Mouse (Mus musculus): Measurements from ENCODE around the gene Gm9507. TPM values are rescaled to one million over a fixed set of nuclear protein-coding genes. Genes with fewer than 3 reads are reported as not detected.

The Gm9507 gene
- polyA plus RNA-seq, 2 experiments: not detected

DNA sequence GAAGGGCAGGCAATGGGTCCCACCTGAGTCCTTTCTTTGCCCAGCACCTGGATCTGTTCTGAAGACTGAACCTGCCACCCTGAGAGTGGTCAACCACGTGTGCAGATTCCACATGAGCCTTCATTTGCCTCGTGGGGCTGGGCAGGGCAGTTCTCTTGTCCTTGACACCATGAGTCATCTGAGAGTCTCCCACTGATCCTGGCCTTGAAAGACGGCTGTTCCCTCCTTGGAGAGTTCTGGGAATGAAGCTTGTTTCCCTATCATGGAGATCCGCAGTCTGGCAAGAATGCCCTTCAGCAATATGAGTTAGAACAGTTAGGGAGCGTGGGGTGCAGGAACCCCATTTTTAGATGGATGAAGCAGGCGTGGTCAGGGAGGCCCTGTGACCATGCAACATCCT is 27.4 kb upstream of the Gm9507 start:
- no peak for ATAC-seq (ENCODE audit: low FRiP score, low read depth)
- Histone ChIP-seq H3K36me3 (ENCODE audit: control insufficient read depth, insufficient read depth, low read length) (no peaks in the 10 kb centered on the region), H3K9ac (ENCODE audit: low read depth, low read length, severe bottlenecking) (no peak overlapping the region), H3K27ac (replicated peaks; ENCODE audit: low read depth, low read length) (no peak overlapping the region), H3K27me3 (ENCODE audit: control insufficient read depth, insufficient read depth, low read length) (no peaks in the 10 kb centered on the region), H3K9me3 (ENCODE audit: control insufficient read depth, low read length) (peaks cover 8% of the 10 kb centered on the region; the same call in 1 of the 2 replicates), H3K4me1 (ENCODE audit: control insufficient read depth, insufficient read depth, low read length) (no peaks in the 10 kb centered on the region), H3K4me2 (replicated peaks; ENCODE audit: low read depth, low read length, severe bottlenecking) (no peak overlapping the region), H3K4me3 (replicated peaks; ENCODE audit: low read length) (no peak overlapping the region)
- DNase-seq (ENCODE audit: low spot score): no peak
- TF ChIP-seq POLR2A (IDR thresholded peaks at IDR 0.05; ENCODE audit: borderline replicate concordance, extremely low read depth, insufficient read depth, insufficient read length): no peak
- WGBS: 69% methylated on average over 6 of the region's 6 CpGs

DNA sequence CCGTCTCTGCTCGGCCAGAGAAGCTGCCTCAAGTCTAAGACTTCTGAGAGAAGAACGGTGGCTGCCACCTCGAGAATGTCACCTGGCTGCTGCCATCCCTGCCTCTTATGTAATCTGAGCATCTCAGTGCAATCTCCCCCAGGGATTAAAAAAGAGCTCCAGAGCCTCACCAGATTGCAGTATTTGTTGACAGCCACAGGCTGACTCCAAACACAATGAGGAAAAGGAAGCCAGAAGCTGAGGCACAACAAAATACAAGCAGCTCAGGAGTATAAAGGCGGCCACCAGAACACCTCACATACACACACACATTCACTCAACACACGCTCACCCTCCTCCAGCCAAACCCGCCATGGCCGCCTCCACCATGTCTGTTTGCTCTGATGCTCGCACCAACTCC is 24.0 kb upstream of the Gm9507 start, which contains the start of gene Krtap10-10:
Krtap10-10 (plus strand) TSS at position 301 of the 400 bp plus-strand sequence.
- Histone ChIP-seq H3K9me3 (ENCODE audit: control insufficient read depth, low read length) (no peaks in the 10 kb centered on the region), H3K36me3 (ENCODE audit: control insufficient read depth, insufficient read depth, low read length) (no peaks in the 10 kb centered on the region), H3K27me3 (ENCODE audit: control insufficient read depth, insufficient read depth, low read length) (no peaks in the 10 kb centered on the region), H3K4me1 (ENCODE audit: control insufficient read depth, insufficient read depth, low read length) (no peaks in the 10 kb centered on the region), H3K27ac (replicated peaks; ENCODE audit: low read depth, low read length) (no peak within 1 kb of the TSS), H3K4me2 (replicated peaks; ENCODE audit: low read depth, low read length, severe bottlenecking) (no peak within 1 kb of the TSS), H3K9ac (ENCODE audit: low read depth, low read length, severe bottlenecking) (no peak within 1 kb of the TSS), H3K4me3 (replicated peaks; ENCODE audit: low read length) (no peak within 1 kb of the TSS)
- WGBS: 64% methylated on average over 8 of the region's 9 CpGs
- TF ChIP-seq POLR2A (IDR thresholded peaks at IDR 0.05; ENCODE audit: borderline replicate concordance, extremely low read depth, insufficient read depth, insufficient read length): no peak
- no peak for DNase-seq (ENCODE audit: low spot score)
- ATAC-seq (ENCODE audit: low FRiP score, low read depth): no peak

DNA sequence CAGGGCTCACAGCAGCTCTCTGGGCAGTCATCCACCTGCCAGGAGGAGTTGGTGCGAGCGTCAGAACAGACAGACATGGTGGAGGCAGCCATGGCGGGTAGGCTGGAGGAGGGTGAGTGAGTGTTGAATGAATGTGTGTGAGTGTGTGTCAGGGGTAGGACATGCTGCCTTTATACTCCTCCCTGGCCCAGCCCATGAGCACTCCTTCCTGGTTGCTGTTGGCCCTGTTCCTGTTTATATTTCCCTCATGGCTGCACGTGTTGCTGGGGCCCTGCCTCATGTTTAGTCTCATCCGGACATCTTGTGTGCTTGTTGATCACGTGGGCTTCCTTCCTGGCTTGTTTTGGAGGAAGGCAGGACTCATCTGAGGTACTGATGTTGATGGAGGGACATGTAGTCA is 15.3 kb upstream of the Gm9507 start, which contains the start of gene Krtap10-4:
Krtap10-4 (minus strand) TSS at position 145 of the 400 bp plus-strand sequence.
- WGBS: 57% methylated on average over 6 of the region's 6 CpGs
- no peak for ATAC-seq (ENCODE audit: low FRiP score, low read depth)

DNA sequence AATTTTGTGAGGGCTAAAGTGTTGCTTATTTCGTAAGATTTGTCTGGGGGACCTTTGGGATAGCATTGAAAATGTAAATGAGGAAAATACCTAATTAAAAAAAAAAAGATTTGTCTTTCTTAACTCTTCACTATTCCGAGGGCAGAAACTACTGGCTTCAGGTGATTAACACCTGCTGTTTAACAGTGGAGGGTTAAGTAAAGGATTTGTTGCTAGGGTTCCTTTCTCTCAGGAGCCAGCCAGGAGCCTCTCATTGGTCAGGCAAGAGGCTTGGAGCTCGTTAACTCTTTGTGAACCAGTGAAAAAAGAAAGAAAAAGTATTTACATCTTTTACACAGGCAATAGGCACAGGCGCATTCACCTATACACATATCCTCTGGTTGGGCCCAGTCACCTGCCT is 7.6 kb upstream of the Gm9507 start:
- no peak overlapping the region for H3K27ac ChIP-seq (replicated peaks; ENCODE audit: low read depth, low read length)
- H3K27me3 ChIP-seq (ENCODE audit: control insufficient read depth, insufficient read depth, low read length): no peaks in the 10 kb centered on the region
- WGBS: 35% methylated on average over 4 of the region's 4 CpGs
- no peak for DNase-seq (ENCODE audit: low spot score)
- no peak for TF ChIP-seq POLR2A (IDR thresholded peaks at IDR 0.05; ENCODE audit: borderline replicate concordance, extremely low read depth, insufficient read depth, insufficient read length)
- H3K4me1 ChIP-seq (ENCODE audit: control insufficient read depth, insufficient read depth, low read length): no peaks in the 10 kb centered on the region
- H3K36me3 ChIP-seq (ENCODE audit: control insufficient read depth, insufficient read depth, low read length): no peaks in the 10 kb centered on the region
- H3K4me3 ChIP-seq (replicated peaks; ENCODE audit: low read length): no peak overlapping the region
- no peak overlapping the region for H3K9ac ChIP-seq (ENCODE audit: low read depth, low read length, severe bottlenecking)
- H3K9me3 ChIP-seq (ENCODE audit: control insufficient read depth, low read length): peaks cover 6% of the 10 kb centered on the region; the same call in 1 of the 2 replicates
- no peak overlapping the region for H3K4me2 ChIP-seq (replicated peaks; ENCODE audit: low read depth, low read length, severe bottlenecking)
- no peak for ATAC-seq (ENCODE audit: low FRiP score, low read depth)

More for the DNA sequence above, 15.3 kb upstream of the Gm9507 start, which contains the start of gene Krtap10-4:
- H3K27ac ChIP-seq (replicated peaks; ENCODE audit: low read depth, low read length): no peak within 1 kb of the TSS
- H3K4me2 ChIP-seq (replicated peaks; ENCODE audit: low read depth, low read length, severe bottlenecking): no peak within 1 kb of the TSS
- no peaks in the 10 kb centered on the region for H3K27me3 ChIP-seq (ENCODE audit: control insufficient read depth, insufficient read depth, low read length)
- no peak within 1 kb of the TSS for H3K4me3 ChIP-seq (replicated peaks; ENCODE audit: low read length)
- TF ChIP-seq POLR2A (IDR thresholded peaks at IDR 0.05; ENCODE audit: borderline replicate concordance, extremely low read depth, insufficient read depth, insufficient read length): no peak
- H3K4me1 ChIP-seq (ENCODE audit: control insufficient read depth, insufficient read depth, low read length): no peaks in the 10 kb centered on the region
- H3K9me3 ChIP-seq (ENCODE audit: control insufficient read depth, low read length): peaks cover 6% of the 10 kb centered on the region; the same call in 1 of the 2 replicates
- no peak for DNase-seq (ENCODE audit: low spot score)
- H3K36me3 ChIP-seq (ENCODE audit: control insufficient read depth, insufficient read depth, low read length): no peaks in the 10 kb centered on the region
- H3K9ac ChIP-seq (ENCODE audit: low read depth, low read length, severe bottlenecking): no peak within 1 kb of the TSS

DNA sequence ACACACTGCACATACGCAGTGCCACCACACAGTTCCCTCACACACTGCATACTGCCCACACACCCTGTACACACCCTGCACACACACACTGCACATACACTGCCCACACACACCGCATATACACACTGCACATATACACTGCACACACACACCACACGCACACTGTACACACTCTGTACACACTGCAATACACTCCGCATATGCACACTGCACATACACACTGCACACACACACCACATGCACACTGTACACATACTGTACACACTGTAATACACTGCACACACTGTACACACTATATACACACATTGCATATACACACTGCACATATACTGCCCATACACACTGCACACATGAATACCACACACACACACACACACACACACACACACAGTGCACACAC is 6.9 kb upstream of the Gm9507 start:
- Histone ChIP-seq H3K4me2 (replicated peaks; ENCODE audit: low read depth, low read length, severe bottlenecking) (no peak overlapping the region), H3K36me3 (ENCODE audit: control insufficient read depth, insufficient read depth, low read length) (no peaks in the 10 kb centered on the region), H3K4me3 (replicated peaks; ENCODE audit: low read length) (no peak overlapping the region), H3K4me1 (ENCODE audit: control insufficient read depth, insufficient read depth, low read length) (no peaks in the 10 kb centered on the region), H3K27me3 (ENCODE audit: control insufficient read depth, insufficient read depth, low read length) (no peaks in the 10 kb centered on the region), H3K9me3 (ENCODE audit: control insufficient read depth, low read length) (no peaks in the 10 kb centered on the region), H3K9ac (ENCODE audit: low read depth, low read length, severe bottlenecking) (no peak overlapping the region), H3K27ac (replicated peaks; ENCODE audit: low read depth, low read length) (no peak overlapping the region)
- DNase-seq (ENCODE audit: low spot score): no peak
- WGBS: 93% methylated on average over 4 of the region's 4 CpGs
- no peak for ATAC-seq (ENCODE audit: low FRiP score, low read depth)
- no peak for TF ChIP-seq POLR2A (IDR thresholded peaks at IDR 0.05; ENCODE audit: borderline replicate concordance, extremely low read depth, insufficient read depth, insufficient read length)

DNA sequence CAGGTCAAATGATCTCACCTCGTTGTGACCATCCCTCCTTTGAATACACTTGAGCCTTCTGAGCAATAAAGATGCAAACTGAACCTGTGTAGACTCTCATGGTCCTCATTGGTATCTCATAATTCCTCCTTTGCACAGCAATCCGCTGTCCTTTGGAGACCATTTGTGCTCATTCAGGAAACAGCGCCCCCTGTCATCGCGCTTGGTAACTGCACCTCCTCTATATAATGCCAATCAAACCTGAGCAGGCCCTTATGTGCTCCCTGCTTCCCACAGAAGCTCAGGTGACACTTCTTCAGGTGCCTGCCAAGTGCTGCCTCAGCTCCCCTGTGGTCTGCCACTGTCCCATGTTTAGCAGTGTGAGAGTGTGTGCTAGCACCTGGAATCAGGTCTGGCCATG is 3.9 kb upstream of the Gm9507 start:
- no peaks in the 10 kb centered on the region for H3K4me1 ChIP-seq (ENCODE audit: control insufficient read depth, insufficient read depth, low read length)
- ATAC-seq (ENCODE audit: low FRiP score, low read depth) (no peak), DNase-seq (ENCODE audit: low spot score) (no peak)
- no peak overlapping the region for H3K9ac ChIP-seq (ENCODE audit: low read depth, low read length, severe bottlenecking)
- H3K27me3 ChIP-seq (ENCODE audit: control insufficient read depth, insufficient read depth, low read length): no peaks in the 10 kb centered on the region
- H3K27ac ChIP-seq (replicated peaks; ENCODE audit: low read depth, low read length): no peak overlapping the region
- WGBS: 29% methylated on average over 5 of the region's 5 CpGs
- no peak overlapping the region for H3K4me2 ChIP-seq (replicated peaks; ENCODE audit: low read depth, low read length, severe bottlenecking)
- H3K9me3 ChIP-seq (ENCODE audit: control insufficient read depth, low read length): no peaks in the 10 kb centered on the region
- no peaks in the 10 kb centered on the region for H3K36me3 ChIP-seq (ENCODE audit: control insufficient read depth, insufficient read depth, low read length)
- TF ChIP-seq POLR2A (IDR thresholded peaks at IDR 0.05; ENCODE audit: borderline replicate concordance, extremely low read depth, insufficient read depth, insufficient read length): no peak
- no peak overlapping the region for H3K4me3 ChIP-seq (replicated peaks; ENCODE audit: low read length)
